Mouse (Mus musculus): ENCODE results near the gene Mtus2. TPM values are rescaled to one million over a fixed set of nuclear protein-coding genes. Genes with fewer than 3 reads are reported as not detected.

Mtus2 gene
- total and polyA plus RNA-seq, 3 experiments: 0.08 TPM; not detected in 2

GRCm38 (mm10) chr5:148017371-148017770 lies 60.3 kb downstream of the Mtus2 start:
- Histone ChIP-seq H3K4me1 (ENCODE audit: control insufficient read depth in 1 of 2, insufficient read depth in 2 of 2, low read length in 2 of 2) (no peaks in the 10 kb centered on the region), H3K9ac (ENCODE audit: control insufficient read depth, low read depth, low read length, poor library complexity, severe bottlenecking) (no peak overlapping the region), H3K9me3 (replicated peaks; ENCODE audit: insufficient read depth, low read length) (no peaks in the 10 kb centered on the region), H3K27me3 (ENCODE audit: control insufficient read depth in 1 of 2, insufficient read depth in 2 of 2, low read length in 2 of 2) (no peaks in the 10 kb centered on the region), H3K4me3 (ENCODE audit: control insufficient read depth in 1 of 2, insufficient read depth in 1 of 2, low read depth in 2 of 2, low read length in 2 of 2) (no peak overlapping the region), H3K36me3 (ENCODE audit: control insufficient read depth in 1 of 2, insufficient read depth in 2 of 2, low read length in 2 of 2) (no peaks in the 10 kb centered on the region), H3K79me2 (ENCODE audit: control insufficient read depth, insufficient read depth, low read length, poor library complexity) (no peaks in the 10 kb centered on the region), H3K27ac (ENCODE audit: control insufficient read depth, low read depth, low read length) (no peak overlapping the region)
- TF ChIP-seq MYC (IDR thresholded peaks at IDR 0.05; ENCODE audit: low read depth, low read length) (no peak), TCF12 (IDR thresholded peaks at IDR 0.05; ENCODE audit: low read depth, low read length) (no peak), JUND (IDR thresholded peaks at IDR 0.05; ENCODE audit: low read depth, low read length) (no peak), UBTF (IDR thresholded peaks at IDR 0.05; ENCODE audit: borderline replicate concordance, insufficient read depth, low read depth, low read length) (no peak), POLR2AphosphoS5 (IDR thresholded peaks at IDR 0.05; ENCODE audit: borderline replicate concordance, low read depth, low read length) (no peak), CTCF (IDR thresholded peaks at IDR 0.05 in 2 of 3, conservative IDR thresholded peaks at IDR 0.05 in 1 of 3; ENCODE audit: control insufficient read depth in 1 of 3, insufficient read depth in 1 of 3, low read depth in 2 of 3, low read length in 3 of 3, poor library complexity in 1 of 3, severe bottlenecking in 1 of 3) (no peak), HCFC1 (IDR thresholded peaks at IDR 0.05; ENCODE audit: low read depth, low read length) (no peak), MAX (IDR thresholded peaks at IDR 0.05; ENCODE audit: low read length) (no peak), KAT2A (conservative IDR thresholded peaks at IDR 0.05; ENCODE audit: low read depth, low read length) (no peak), ELF1 (IDR thresholded peaks at IDR 0.05; ENCODE audit: low read depth, low read length) (no peak)
- DNase-seq (ENCODE audit: low read depth, low spot score): no peak

- TF ChIP-seq ETS1 (IDR thresholded peaks at IDR 0.05; ENCODE audit: low read depth, low read length) (no peak), ELF1 (IDR thresholded peaks at IDR 0.05; ENCODE audit: low read depth, low read length) (no peak), TBP (IDR thresholded peaks at IDR 0.05; ENCODE audit: low read depth, low read length) (no peak), GABPA (IDR thresholded peaks at IDR 0.05; ENCODE audit: low read depth, low read length) (no peak)
- no peaks in the 10 kb centered on the region for H3K36me3 ChIP-seq (ENCODE audit: control insufficient read depth in 1 of 2, insufficient read depth in 2 of 2, low read length in 2 of 2)
- H3K79me2 ChIP-seq (ENCODE audit: control insufficient read depth, insufficient read depth, low read length, poor library complexity): no peaks in the 10 kb centered on the region
- no peaks in the 10 kb centered on the region for H3K9me3 ChIP-seq (replicated peaks; ENCODE audit: insufficient read depth, low read length)
- H3K27me3 ChIP-seq (ENCODE audit: control insufficient read depth in 1 of 2, insufficient read depth in 2 of 2, low read length in 2 of 2): no peaks in the 10 kb centered on the region
- H3K27ac ChIP-seq (ENCODE audit: control insufficient read depth, low read depth, low read length): no peak overlapping the region
- H3K9ac ChIP-seq (ENCODE audit: control insufficient read depth, low read depth, low read length, poor library complexity, severe bottlenecking): no peak overlapping the region
- DNase-seq (ENCODE audit: low read depth, low spot score): no peak
- H3K4me3 ChIP-seq (ENCODE audit: control insufficient read depth in 1 of 2, insufficient read depth in 1 of 2, low read depth in 2 of 2, low read length in 2 of 2): no peak overlapping the region
- no peaks in the 10 kb centered on the region for H3K4me1 ChIP-seq (ENCODE audit: control insufficient read depth in 1 of 2, insufficient read depth in 2 of 2, low read length in 2 of 2)
Measured at GRCm38 (mm10) chr5:148022784-148023183, 65.7 kb downstream of the Mtus2 start.
